Mouse (Mus musculus): ENCODE data around the gene Akna.

Akna gene

DNA sequence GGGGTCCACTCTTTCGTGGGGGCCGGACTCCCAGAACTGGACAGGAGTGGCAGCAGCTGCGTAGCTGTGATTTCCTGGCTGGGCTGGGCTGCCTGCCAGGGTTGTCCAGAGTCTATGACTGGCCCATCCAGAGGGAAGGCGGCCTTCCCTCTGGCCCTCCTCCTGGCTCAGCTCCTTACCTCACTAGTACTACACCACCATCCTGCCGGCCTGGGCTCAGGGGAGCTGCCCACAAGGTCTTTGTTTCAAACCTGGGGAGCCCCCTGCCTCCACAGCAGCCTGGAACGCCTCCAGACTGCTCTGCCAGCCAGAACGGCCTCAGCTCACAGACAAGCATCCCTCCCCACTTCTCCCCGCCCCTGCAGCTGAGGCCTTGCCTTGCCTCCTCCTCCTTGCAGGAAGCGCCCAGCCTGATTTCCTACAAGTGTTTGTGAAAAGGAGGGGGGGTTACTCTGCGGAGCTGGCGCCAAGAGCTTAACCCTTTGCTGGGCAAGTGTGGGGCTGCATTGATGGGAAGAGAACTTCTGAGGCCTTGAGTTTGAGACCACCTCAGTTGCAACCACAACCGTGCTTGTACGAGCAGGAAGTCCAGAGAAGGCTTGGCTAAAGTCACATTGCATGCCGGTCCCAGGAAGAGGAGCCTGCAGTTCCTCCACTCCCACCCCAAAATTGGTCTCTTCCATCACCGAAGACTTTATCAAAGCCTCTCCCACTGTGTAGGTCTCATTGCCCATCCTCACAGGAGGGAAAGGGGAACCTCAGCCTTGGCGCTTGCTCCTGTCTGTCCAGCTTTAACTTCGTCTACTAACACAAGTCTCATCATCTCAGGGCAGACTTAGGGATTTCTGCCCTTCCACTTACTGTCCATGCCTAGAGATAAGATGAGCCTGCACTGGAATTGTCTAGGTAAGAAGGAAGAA, at the start of gene Akna:
Akna (minus strand) TSS at position 315 of the 920 bp plus-strand sequence.
- peak; percentile 91 for DNase-seq (ENCODE audit: low read depth, low spot score)

DNA sequence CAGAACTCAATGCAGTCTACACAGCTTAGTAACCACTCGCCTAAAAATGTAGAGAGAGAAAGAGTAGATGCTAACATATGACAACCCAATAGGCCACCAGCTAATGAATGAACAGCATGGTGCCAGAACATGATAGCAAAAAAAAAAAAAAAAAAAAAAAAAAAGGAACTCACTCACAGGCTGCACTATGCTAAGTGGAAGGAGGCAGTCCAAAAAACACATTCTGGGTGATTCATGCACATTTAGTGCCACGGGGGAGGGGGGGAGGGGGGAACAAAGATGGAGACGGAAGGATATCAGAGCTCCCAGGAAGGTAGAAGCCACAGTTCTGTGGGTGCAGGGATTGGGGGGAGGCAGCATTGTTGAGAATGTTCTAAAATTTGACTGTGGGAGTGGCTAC, 49.4 kb upstream of the Akna start:
- DNase-seq (ENCODE audit: low read depth, low spot score), result no peak

DNA sequence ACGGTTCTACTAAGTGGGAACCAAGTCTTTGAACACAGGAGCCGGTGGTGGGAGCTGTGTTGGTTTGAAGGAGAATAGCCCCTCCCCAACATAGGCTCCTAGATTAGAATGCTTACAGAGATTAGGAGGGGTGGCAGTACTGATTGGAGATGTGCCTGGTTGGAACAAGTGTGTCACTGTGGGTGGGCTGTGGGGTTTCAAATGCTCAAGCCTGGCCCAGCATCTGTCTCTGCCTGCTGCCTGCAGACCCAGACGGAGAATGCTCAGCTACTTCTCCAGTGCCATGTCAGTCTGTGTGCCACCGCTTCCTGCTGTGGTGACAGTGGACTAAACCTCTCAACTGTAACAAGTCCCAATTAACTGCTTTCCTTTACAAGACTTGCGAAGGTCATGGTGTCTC, 47.4 kb upstream of the Akna start:
- DNase-seq (ENCODE audit: low read depth, low spot score), result no peak

DNA sequence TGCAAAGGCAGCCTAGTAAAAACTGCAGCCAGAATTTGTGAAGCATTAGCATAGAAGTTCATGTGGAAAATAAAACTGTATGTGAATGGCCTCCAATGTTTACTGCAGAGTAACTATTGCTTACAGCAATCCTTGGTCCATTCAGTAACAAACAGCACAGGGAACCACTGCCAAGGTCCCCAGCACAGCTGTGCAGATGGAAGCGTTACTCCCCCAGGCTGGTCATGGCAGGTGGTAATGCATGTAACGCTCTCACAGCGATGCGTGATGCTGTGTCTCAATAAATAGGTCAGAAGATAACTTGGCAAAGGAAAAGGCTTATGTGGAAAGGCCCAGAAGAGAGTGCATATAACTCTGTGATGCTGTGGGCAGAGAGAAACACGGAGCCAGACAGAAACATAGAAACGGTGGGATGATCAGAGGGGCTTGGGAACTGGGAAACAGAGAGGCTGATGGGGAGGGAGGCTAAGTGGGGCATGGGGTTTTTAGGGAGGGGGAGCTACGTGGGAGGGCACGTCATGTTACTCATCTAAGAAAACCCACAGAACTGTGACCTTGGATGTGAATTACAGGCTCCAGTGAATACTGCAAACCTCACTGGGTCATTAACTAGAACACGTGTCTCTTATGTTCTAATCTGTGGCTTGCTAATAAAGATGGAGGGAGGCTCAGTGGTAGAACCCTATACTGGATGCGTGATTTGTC, 41.4 kb upstream of the Akna start:
- DNase-seq (ENCODE audit: low read depth, low spot score), result no peak

DNA sequence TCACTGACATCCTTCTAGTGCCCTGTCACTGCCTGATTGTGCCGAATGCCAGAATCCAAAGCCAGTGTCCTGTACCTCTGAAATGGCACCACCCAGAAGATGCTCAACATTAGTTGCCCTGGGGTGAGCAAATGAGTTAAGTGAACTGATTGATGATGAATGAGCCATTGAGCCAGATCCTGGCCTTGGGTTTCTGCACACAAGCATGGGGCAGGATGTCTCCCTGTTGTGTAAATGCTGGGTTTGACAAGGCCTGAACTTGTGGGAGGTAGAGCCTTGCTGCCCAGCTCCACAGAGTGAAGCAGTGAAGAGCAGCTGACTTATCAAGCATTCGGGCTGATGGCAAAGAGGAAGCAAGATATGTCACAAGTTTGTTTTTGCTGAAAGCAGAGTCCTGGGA, 39.9 kb upstream of the Akna start:
- DNase-seq (ENCODE audit: low read depth, low spot score), result peak; percentile 29

DNA sequence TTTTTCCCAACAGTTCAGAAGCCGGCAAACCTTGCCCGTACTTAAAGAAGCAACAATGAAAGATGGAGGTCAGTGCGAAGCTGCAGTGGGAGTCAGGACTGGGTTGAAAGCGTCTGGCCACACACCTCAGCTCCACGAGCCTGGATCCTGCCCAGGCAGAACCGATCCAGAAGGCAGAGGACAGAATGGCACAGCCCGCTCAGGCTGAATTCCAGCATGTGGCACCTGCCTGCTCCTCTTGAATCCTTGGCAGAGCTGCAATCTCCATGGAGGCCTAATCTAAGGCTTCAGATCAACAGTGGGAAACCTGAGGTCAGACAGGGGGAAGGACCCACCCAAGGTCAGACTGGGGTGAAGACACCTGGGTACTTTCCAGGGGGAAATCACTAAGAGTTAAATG, 38.5 kb upstream of the Akna start:
- peak; percentile 66 for DNase-seq (ENCODE audit: low read depth, low spot score)

DNA sequence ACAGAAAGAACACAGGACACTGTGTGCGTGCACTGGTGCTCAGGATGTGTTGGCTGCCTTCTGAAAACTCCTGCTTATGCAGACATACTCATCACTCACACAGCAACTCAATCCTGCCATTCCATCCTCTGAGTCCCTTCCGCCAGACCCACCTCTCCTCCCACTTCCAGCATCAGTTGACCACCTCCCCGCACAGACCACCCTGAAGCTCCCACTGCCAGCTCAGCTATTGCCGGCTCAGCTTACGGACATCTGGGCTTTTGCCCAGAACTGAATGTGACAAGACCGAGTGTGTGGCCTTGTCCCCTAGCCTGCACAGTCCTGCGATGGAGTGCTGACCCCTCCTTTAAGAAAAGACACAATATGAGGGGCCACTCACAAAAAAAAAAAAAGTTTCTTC, 37.1 kb upstream of the Akna start:
- DNase-seq (ENCODE audit: low read depth, low spot score), result no peak

DNA sequence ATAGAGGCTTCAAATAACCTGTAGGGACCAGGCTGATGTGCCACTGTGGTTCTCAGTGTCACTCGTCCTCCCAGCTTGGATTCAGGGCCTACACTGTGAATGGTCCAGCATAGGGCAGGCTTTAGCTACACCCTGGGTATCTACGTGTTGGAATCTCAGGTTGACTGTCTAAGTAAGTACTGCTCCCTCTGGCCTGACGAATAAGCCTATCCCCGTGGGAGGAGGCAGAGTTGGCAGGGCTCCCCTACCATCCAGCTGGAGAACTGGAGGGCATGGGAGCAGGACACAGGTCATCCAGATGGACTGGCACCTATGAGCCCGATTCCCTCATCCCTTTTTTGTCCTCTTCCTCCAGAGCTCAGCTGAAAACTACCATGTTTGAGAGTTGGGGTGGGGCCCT, 34.8 kb upstream of the Akna start:
- DNase-seq (ENCODE audit: low read depth, low spot score), result no peak

DNA sequence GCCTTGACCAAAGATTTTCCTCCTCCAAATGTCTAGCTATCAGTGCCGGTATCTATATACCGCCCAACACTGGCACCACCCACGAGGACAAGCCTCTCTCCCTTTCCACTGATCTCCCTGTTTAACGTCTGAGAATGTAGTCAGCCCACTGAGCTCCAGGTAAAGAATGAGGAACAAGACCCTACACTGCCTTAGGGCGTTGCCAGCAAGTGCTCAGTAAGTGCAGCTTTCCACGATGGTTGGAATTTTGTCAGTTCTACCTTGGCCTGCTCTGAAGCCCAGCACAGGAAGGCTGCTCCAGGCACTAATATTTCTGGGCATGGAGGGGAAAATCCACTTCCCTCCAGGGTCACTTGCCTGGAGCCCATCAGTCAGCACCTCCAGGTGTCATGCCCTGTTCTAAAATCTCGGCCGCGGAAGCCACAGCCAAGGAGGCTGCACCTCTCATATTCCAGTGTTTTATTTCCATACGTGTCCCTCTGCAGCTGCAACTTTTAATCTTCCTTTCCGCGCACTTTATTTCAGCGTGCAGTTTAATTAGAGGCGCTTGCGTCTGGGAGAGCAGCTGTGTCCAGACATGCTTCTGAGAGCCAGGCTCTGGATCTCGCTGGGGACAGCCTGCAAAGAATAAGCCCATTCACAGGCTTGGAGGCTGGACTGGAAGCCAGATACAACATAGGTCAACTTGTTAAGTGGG, 34.1 kb upstream of the Akna start:
- DNase-seq (ENCODE audit: low read depth, low spot score), result no peak

DNA sequence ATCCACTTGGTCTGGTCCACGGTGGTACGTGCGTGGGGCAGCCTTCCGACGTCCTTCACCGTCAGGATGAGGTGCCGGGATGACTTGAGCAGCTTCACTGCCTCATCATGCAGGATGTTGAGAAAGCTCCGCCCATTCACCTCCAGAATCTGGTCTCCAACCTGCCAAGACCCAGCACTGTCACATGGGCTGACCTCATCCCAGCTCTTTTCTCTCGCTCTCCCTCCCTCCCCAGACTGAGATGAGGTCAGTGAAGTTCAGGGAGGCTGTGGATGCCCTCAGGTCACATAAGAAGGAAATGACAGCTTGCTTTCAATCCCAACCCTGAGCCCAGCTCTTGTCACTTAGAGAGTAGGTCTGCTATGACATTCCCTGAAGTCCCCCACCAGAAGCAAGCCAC, 32.2 kb upstream of the Akna start:
- DNase-seq (ENCODE audit: low read depth, low spot score), result no peak

DNA sequence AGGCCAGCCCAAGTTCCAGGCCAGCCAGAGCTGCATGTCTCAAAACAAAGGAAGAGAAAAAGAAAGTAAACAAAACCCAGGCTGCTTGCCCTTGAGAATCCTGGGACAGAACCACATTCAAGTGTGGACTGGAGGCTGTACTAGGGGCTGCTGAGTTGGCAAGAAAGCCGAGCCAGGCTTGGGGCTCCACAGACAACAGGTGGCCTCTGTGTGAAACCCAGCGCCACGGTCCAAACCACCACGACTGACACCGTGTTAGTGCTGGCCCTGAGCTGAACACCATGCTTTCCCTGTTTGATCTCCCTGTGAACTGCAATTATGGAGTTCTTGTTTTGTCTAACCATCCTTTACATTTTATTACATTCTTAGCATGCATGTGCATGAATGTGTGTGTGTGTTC, 27.9 kb upstream of the Akna start:
- DNase-seq (ENCODE audit: low read depth, low spot score), result no peak

DNA sequence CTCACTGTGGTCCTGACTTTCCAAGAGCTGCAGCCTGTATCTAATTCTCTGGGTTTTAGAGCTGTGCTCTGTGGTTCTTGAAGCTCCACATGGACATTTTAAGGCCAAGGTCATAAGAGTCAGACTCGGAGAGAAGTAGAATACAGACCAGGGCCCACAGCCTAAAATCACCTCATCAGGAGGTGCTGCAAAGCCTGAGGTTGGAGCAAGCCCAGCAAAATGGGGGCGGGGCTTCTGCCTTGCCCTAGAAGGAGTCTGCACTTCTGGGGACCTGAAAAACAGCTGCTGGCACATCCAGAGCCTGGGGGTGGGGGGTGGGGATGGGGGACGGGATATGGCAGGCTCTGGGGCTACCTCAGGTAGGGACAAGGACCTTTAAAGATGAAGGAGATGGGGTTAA, 27.2 kb upstream of the Akna start:
- DNase-seq (ENCODE audit: low read depth, low spot score), result no peak

DNA sequence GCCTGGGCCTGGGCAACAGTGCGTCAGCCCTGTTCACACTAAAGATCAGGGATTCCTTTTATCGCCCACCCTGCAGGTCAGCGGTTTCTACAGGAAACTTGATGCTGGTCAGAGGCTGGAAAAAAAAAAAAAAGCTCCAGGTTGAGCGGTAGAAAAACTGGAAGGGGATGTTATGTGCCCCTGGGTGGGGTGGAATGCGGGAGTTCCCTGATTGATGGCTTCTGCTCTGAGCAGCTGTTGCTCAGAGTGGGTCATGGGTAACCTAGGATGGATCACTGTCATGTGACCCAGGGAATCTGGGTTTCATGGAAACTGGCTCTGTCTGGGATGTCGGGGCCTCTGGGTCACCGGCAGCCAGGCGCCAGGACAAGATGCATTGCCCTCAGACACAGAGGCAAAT, 23.2 kb upstream of the Akna start:
- DNase-seq (ENCODE audit: low read depth, low spot score), result no peak

DNA sequence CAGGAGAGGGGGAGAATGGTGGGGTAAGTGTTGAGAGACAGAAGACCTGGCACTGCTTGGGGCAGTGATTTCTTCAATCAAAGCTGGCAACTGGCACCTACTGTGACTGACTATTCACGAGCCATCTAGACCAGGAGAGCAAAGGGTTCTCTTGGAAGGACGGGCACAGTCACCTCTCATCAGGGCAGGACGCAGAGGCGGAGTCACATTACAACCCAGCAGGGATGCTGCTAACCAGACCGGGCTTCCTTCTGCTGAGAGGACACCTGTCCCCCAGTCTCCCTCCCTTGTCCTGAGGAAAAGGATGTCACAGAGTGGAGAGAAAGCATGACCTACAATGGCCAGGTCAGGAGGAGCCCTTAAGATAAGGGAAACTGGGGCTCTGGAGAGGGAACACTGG, 20.7 kb upstream of the Akna start:
- DNase-seq (ENCODE audit: low read depth, low spot score), result no peak

DNA sequence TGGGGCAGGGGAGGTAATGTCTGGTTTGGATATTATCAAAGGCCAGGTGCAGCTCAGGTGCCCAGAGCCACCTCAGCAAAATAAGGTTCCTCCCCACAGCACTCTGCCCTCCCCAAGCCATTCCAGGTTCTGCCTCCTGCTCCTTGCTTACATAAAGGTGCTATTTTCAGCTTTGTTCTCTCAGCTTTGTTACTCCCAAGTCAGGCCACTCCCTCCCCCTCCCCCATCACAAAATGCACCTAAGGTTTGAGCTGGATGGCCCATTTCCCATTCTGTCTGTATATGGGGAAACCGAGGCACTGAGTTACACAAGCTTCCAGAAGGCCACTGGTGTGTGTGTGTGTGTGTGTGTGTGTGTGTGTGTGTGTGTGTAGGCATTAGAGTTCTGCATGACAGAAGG, 20.1 kb upstream of the Akna start:
- no peak for DNase-seq (ENCODE audit: low read depth, low spot score)

DNA sequence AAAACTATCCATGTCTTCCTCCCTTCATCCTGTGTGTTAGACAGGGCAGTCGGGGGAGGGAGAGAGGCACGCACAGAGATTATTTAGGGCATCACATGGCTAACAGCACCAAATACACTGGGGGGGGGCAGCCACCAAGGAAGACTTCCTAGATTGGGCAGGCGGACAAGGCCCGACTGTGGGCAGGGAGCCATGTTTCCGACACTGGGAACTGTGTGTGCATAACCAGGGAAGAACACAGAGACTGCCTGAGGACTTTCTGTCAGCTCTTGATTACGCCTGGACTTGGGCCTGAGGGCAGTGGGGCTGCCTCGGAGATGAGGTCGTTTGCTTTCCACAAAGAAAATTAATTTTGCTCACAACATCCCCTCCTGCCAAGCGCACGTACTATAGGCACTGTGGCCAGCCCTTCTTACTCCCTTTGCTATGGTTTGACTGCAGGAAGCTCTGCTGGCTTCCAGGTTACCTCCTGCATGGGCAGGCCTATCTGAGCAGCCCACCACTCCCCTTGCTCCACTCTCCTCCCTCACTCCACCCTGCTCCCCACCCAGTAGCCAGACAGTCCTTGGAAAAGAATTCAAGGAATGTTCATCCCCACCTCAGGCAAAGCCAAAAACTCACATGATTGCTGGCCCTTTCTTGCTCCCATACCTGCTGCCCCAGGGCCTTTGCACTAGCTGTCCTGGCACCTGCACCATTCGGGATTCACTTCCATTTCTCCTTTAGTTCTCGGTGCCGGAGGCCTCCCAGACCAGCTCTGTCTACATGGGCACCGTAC, 17.2 kb upstream of the Akna start:
- no peak for DNase-seq (ENCODE audit: low read depth, low spot score)

DNA sequence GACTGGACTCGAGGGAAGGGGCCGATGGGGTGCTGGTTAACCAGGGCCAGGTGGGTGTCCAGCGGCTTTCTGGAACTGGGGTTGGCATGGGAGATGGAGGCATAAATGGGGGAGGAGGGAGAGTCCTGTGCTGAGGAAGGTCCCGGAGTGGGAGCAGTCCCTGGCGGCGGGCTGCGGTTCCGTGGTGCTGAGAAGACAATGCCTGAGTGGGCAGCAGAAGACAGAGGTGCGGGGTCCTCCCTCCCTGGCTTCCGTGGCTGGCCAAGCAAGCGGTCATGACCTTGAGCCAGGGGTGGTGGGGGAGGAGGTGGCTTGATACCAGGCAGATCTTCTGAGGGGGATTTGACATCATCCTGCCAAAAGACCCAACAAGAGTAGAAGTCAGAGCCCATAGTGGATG, 15.1 kb upstream of the Akna start:
- no peak for DNase-seq (ENCODE audit: low read depth, low spot score)

DNA sequence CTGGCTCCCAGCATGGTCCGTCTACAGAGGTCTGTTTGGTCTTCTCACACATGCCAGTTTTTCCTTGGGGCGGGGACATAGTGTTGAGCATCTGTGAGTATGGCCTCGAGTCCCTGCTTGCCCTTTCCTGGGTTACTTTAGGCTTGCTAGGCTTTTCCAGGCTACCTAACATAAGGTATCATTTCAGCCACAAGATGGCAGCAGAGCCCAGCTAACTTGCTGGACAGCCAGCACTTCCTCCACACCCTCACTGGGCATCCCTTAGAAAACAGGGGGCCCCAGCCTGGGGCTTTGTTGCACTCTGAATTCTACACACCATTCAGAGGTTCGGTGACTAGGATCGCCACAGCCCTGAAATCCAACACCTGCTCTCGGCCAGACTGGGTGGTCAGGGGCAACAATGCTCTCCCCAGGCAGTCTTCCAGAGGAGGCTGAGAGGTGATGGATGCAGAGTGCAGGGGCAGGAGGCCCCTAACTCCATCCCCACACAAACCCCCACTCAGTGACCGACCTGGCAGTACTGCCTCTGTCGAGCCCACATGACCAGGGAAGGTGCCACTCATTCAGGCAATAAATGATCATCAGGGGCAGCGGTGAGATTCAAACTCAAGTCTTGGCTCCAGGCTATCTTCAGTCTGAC, 14.3 kb upstream of the Akna start:
- peak; percentile 77 for DNase-seq (ENCODE audit: low read depth, low spot score)

DNA sequence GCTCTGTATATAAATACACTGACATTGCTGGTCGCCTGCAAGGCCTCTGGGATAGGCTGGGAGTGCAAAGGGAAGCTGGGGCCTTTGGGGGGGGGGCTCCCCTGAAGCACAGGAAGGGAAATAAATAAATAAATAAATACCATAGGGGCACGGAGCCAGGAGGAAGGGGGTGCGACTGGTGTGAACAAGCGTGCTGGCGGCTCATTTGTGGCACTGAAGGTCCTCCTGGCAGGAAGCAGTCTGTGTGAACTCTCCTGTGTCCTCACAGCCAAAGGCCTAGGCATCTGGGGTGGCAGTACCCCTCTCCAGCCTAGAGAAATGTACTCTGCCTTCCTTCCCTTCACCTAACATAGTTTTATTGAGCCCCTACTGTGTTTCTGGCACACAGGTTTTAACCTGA, 11.8 kb upstream of the Akna start:
- no peak for DNase-seq (ENCODE audit: low read depth, low spot score)

DNA sequence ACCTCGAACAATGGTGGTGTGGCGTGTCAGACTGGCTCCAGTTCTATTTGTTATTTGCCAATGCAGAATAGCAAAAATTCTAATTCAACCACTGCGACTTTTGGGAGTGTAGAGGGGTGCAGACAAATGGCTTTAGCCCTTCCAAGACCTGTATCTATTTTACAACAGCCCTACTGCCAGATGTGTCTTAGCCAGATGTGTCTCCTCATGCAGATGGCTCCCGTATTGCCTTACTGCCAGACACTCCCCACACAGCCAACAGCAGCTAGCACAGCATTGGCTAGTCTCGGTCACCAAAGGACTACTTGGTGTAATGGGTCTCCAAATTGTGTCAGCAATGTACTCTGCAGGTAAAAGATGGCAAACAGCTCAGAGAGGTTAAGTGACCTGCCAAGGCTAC, 8.1 kb upstream of the Akna start:
- peak; percentile 41 for DNase-seq (ENCODE audit: low read depth, low spot score)

DNA sequence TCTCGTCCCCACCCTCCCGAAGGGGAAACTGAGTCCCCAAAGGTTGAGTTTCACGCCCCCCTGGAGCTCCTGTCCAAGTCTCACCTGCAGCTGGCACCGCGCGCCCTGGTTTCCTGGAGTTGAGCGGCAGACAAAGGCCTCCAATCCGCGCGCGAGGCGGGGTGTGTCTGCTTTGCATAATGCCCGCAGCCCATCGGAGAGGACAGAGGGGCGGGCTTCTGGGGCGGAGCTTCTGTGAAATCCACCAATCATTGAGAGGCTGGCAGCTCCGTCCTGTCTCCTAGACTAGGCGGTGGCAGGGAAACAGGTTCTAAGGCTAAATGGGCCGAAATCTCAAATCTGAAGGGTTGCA, 7.4 kb upstream of the Akna start:
- peak; percentile 98 for DNase-seq (ENCODE audit: low read depth, low spot score)
